Mouse (Mus musculus) left cerebral cortex, postnatal 4 days (tissue): ENCODE measurements at regions not wholly inside any gene's neighbourhood (a gene's known extent, or its start where the extent isn't known, plus 50 kb on each side); places are given as distances from the start of the nearest gene placed in this dataset.

Experiments used
- DNase-seq: peaks from one replicate; pipeline ENCODE4 v3.0.0-alpha.2; 2022
- intact Hi-C: fragments of 180-260 bp; cut with DNase I; formaldehyde crosslinking; loops from one replicate; pipeline ENCODE4 v1.15.1; 2025

DNA sequence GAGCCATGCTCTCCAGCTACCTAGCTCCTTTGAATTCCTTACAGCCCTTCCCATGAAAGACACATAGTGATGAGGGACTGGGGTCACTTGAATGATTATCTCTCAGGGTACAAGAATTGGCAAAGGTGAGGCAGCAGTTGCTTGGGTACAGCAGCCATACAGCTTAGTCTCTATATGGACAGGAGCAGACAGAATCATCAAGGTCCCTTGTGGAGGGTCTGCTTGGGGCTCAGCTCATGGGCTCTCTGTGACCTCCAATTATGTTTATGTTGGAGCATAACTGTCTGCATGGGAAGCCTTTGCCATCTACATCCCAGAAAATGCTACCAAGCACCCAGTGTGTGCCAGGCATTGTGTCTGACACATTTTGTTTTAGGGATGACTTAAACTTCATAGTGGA lies 118.4 kb upstream of the Lhcgr start:
- no peak for DNase-seq
- intact Hi-C loops, result no loop called here

- DNase-seq, result no peak
- intact Hi-C loops, result no loop called here
Observed at GRCm38 (mm10) chr17:88901742-88902141, 110.0 kb upstream of the Lhcgr start.

- intact Hi-C loops, result no loop called here
- DNase-seq, result no peak
Observed at GRCm38 (mm10) chr17:88900904-88901303, 109.1 kb upstream of the Lhcgr start.

DNA sequence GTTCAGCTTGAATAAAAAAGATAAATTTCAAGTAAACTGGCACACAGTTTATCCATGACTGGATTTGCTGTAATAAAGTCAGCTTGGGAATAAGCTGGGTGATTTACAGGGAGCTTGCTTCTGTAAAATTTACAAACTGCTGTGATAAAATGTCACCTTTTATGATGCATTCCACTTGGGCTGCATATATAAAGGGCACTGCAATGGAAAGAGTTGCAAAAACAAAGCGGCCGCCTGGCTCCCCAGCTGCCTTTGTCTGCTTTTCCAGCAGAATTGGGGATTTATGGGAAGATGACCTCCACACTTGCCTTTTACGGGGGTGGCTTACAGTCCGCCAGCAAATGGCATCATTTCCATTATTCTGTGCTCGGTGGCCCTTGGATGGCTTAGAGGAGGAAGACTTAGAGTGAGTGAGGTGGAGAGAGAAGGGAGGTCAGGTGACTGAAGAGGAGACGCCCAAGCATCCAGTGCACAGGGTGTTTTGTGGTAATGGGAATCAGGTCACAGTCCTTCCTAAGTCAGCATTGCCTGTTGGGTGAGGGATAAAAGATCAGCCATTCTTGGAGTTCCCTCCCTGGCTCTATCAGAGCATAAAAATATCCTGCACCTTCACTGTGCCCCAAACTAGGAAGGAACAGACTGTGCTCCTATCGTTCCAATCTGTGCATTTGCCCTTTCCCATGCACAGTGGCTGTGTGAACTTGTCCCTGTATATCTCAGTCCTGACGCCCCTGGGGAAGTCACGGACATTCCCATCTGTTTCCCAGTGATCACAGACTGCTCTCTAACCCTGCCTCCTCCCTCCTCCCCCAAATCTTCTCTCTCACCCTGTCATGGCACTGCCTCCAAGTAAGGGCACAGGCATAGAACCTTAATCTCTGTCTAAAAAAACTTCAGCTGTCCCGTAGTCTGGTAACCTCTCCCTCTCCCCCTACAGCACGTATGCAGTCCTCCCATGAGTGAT lies 107.2 kb upstream of the Lhcgr start:
- DNase-seq, result no peak
- intact Hi-C loops, result no loop called here

DNA sequence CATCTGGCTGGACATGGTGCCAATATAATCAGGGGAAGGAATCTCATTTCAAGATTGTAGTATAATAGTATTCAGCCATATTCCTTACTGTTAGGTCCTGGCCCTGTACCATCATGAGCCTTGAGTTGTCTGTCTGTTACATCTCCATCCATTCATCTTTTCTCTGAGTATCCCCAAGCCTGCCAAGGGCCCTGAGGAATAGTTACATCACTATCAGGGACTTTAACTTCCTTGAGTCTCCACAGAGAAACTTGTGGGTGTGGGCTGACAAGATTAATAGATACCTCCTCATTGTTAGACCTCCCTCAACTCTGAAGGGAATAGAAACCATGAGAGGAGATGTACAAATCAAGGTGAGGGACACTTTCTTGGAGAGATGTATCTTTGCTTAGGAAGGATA lies 101.7 kb upstream of the Lhcgr start:
- DNase-seq, result no peak
- intact Hi-C loops, result no loop called here

- no peak for DNase-seq
- intact Hi-C loops, result no loop called here
Observed at GRCm38 (mm10) chr17:88885526-88885925, 93.7 kb upstream of the Lhcgr start.

DNA sequence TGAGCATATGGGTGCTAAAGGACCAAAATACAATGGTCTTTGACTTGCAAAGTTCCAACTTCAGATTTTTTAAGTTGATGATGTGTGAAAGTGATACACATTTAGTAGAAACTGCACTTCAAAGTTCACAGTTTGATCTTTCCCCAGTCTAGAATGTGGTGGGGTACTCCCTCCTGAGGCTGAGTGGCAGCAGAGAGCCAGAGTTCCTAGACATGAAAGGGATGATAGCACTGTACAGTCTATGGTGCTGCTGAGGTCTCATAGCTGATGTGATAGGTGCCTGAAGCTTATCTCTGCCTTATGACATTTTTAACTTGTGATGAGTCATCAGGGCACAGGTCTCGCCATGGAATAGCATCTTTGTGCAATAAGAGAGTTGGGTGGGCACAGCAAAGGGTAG lies 87.9 kb upstream of the Lhcgr start:
- intact Hi-C loops, result no loop called here
- DNase-seq, result no peak

- intact Hi-C loops, result no loop called here
- DNase-seq, result no peak
Observed at GRCm38 (mm10) chr17:88870342-88870985, 78.7 kb upstream of the Lhcgr start.

GRCm38 (mm10) chr17:88864631-88865030 lies 72.8 kb upstream of the Lhcgr start:
- no peak for DNase-seq
- intact Hi-C loops, result no loop called here

DNA sequence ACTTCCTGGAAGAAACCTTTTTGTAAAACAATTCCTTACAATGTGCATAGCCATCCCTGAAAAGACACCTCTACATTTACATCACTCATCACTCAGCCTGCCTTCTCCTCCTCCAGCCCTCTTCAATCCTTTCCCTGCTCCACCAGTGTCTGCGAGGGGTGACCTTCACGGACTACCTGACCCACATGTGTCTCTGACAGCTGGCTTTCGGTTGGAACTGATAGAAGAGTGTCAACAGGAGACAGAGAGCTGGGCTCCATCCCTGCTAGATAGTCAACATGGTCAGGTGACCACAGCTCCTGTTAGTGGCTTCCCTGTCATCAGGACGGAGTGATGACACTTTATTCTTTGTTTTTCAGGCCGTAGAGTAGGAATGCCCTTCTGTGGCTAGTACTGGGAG lies 72.4 kb upstream of the Lhcgr start:
- intact Hi-C loops, result no loop called here
- DNase-seq, result no peak

DNA sequence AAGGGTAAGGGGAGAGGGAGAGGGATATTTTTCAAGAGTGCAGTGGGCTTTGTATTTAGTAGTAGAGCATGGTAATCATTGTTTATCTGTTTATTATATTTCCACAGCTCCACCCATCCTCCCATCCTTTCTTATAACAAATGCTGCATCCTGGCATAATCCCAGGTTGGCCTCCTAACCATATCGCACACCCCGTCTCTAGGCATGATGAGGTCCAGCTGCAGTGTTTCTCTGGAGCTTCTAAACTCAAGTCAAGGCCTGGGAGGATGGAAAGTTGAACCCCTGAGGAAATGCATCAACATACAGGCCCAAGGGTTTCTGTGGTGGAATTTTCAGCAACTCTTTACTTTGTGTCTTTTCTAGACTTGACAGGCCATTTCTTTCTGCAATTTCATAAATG lies 69.3 kb upstream of the Lhcgr start:
- no peak for DNase-seq
- intact Hi-C loops, result no loop called here

GRCm38 (mm10) chr17:88860576-88860975 lies 68.8 kb upstream of the Lhcgr start:
- peak; percentile 17 for DNase-seq
- intact Hi-C loops, result no loop called here

GRCm38 (mm10) chr17:88858666-88859065 lies 66.9 kb upstream of the Lhcgr start:
- peak; percentile 30 for DNase-seq
- intact Hi-C loops, result no loop called here

GRCm38 (mm10) chr17:88847255-88847654 lies 55.5 kb upstream of the Lhcgr start:
- intact Hi-C loops, result no loop called here
- DNase-seq, result no peak

DNA sequence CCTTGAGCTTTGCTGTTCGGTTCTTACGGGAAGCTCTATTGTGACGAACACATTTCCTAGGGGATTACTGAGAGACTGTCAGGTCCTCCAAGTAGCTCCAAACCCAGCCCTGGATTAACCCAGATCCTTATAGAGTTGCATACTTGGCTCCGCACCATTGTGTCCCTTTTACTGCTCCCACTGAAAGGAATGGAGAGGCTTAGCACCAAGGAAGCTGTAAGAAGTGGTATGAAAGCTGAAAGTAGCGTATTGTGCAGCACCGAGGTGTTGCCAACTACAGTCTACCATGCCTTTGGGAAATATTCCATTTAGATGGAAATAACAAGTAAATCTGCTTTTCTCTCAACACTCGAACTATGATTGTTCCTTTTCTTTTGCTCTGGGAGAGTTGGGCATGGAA lies 53.5 kb upstream of the Lhcgr start:
- intact Hi-C loops, result no loop called here
- no peak for DNase-seq
